Mouse (Mus musculus) stomach, postnatal 0 days (tissue): ENCODE results near the gene Rap1a. TPM values are rescaled to one million over a fixed set of nuclear protein-coding genes. Genes with fewer than 3 reads are reported as not detected.

ENCODE experiments used
- ATAC-seq: fragments of 200-750 bp; cut with Nextera tagmentation; 2 replicates; pipeline ENCODE4 v1.8.0; 2017; ENCODE audit not compliant: low FRiP score, low TSS enrichment
- DNase-seq: peaks from one replicate; pipeline ENCODE4 v3.0.0-alpha.2; 2016; ENCODE audit warnings: low spot score
- H3K27ac ChIP-seq: fragments of 300-500 bp; sonication (generic); replicated peaks from 2 replicates; pipeline ENCODE4 v1.5.1; 2014; ENCODE audit warnings: mild to moderate bottlenecking, control low read depth
- H3K27me3 ChIP-seq: fragments of 300-500 bp; sonication (generic); 2 replicates; pipeline ENCODE4 v1.6.1; 2014; ENCODE audit warnings: low read length; ENCODE audit not compliant: control insufficient read depth, insufficient read depth
- H3K36me3 ChIP-seq: fragments of 300-500 bp; sonication (generic); 2 replicates; pipeline ENCODE4 v1.6.1; 2014; ENCODE audit warnings: low read length, mixed read lengths; ENCODE audit not compliant: control insufficient read depth, insufficient read depth
- H3K4me1 ChIP-seq: fragments of 300-500 bp; sonication (generic); replicated peaks from 2 replicates; pipeline ENCODE4 v1.6.1; 2014; ENCODE audit warnings: antibody characterized with exemption; ENCODE audit not compliant: control insufficient read depth, insufficient read depth
- H3K4me2 ChIP-seq: fragments of 300-500 bp; sonication (generic); replicated peaks from 2 replicates; pipeline ENCODE4 v1.6.1; 2014; ENCODE audit warnings: low read depth, mild to moderate bottlenecking, control low read depth, moderate library complexity
- H3K4me3 ChIP-seq: fragments of 300-500 bp; sonication (generic); 2 replicates; pipeline ENCODE4 v1.5.1; 2014; ENCODE audit warnings: low read depth, low read length, control low read depth
- H3K9ac ChIP-seq: fragments of 300-500 bp; sonication (generic); 2 replicates; pipeline ENCODE4 v1.6.1; 2014; ENCODE audit warnings: mild to moderate bottlenecking, low read length, control low read depth, mixed read lengths
- H3K9me3 ChIP-seq: fragments of 300-500 bp; sonication (generic); 2 replicates; pipeline ENCODE4 v1.6.1; 2016; ENCODE audit warnings: low read length; ENCODE audit not compliant: control insufficient read depth
- CTCF ChIP-seq: IDR thresholded peaks from 2 replicates; pipeline ENCODE4 v1.5.1; 2016; ENCODE audit warnings: antibody characterized with exemption, low read depth, mild to moderate bottlenecking, moderate library complexity
- EP300 ChIP-seq: optimal IDR thresholded peaks from 2 replicates; pipeline ENCODE3; 2016; ENCODE audit warnings: antibody characterized with exemption
- WGBS: fragments of 180-500 bp; shearing (Covaris S2); extraction: QIAGEN DNeasy Blood & Tissue Kit; methylation state at CpG from one replicate; pipeline ENCODE4 v1.1.7; 2014; 5-methylcytosine and 5-hydroxymethylcytosine counted together
- polyA plus RNA-seq: library from polyadenylated mRNA; unstranded; fragments of >200 nt; fragmentation: Nextera tagmentation; extraction: Ambion mirVana; gene quantifications from 2 replicates; pipeline ENCODE4 v1.2.1, GENCODE M21; 2015

Gene Rap1a
- polyA plus RNA-seq, 1 experiment from 2014 or later = 119 TPM

- no peaks in the 10 kb centered on the region for H3K9me3 ChIP-seq
- no peak overlapping the region for H3K4me3 ChIP-seq
- DNase-seq = no peak
- H3K27me3 ChIP-seq = no peaks in the 10 kb centered on the region
- no peaks in the 10 kb centered on the region for H3K4me1 ChIP-seq
- no peak for ATAC-seq
- TF ChIP-seq CTCF (peak; percentile 90), EP300 (no peak)
- no peak overlapping the region for H3K27ac ChIP-seq
- H3K4me2 ChIP-seq = no peak overlapping the region
- H3K9ac ChIP-seq = no peak overlapping the region
- H3K36me3 ChIP-seq = no peaks in the 10 kb centered on the region
- 8% methylated on average over 1 of the region's 1 CpGs for WGBS
Observed at GRCm38 (mm10) chr3:105726037-105726436, 75.1 kb downstream of the Rap1a start.

GRCm38 (mm10) chr3:105722510-105722909 lies 78.6 kb downstream of the Rap1a start:
- no peaks in the 10 kb centered on the region for H3K9me3 ChIP-seq
- 74% methylated on average over 3 of the region's 3 CpGs for WGBS
- H3K9ac ChIP-seq = no peak overlapping the region
- no peak overlapping the region for H3K4me2 ChIP-seq
- H3K27ac ChIP-seq = no peak overlapping the region
- no peak for TF ChIP-seq EP300
- no peak for TF ChIP-seq CTCF
- DNase-seq (no peak), ATAC-seq (no peak)
- H3K4me1 ChIP-seq = no peaks in the 10 kb centered on the region
- H3K27me3 ChIP-seq = no peaks in the 10 kb centered on the region
- H3K4me3 ChIP-seq = no peak overlapping the region
- H3K36me3 ChIP-seq = no peaks in the 10 kb centered on the region

- H3K9me3 ChIP-seq = no peaks in the 10 kb centered on the region
- no peak overlapping the region for H3K4me2 ChIP-seq
- H3K4me3 ChIP-seq = no peak overlapping the region
- H3K27ac ChIP-seq = no peak overlapping the region
- WGBS = 75% methylated on average over 2 of the region's 2 CpGs
- DNase-seq = no peak
- ATAC-seq = peak; percentile 14; the same call in 1 of the 2 replicates
- no peak overlapping the region for H3K9ac ChIP-seq
- H3K4me1 ChIP-seq = no peaks in the 10 kb centered on the region
- TF ChIP-seq EP300 (no peak), CTCF (no peak)
- H3K36me3 ChIP-seq = no peaks in the 10 kb centered on the region
- no peaks in the 10 kb centered on the region for H3K27me3 ChIP-seq
Observed at GRCm38 (mm10) chr3:105721681-105722201, 79.4 kb downstream of the Rap1a start.

GRCm38 (mm10) chr3:105720514-105720913 lies 80.6 kb downstream of the Rap1a start:
- TF ChIP-seq CTCF (no peak), EP300 (no peak)
- no peak overlapping the region for H3K27ac ChIP-seq
- WGBS = 56% methylated on average over 4 of the region's 4 CpGs
- no peaks in the 10 kb centered on the region for H3K36me3 ChIP-seq
- no peak overlapping the region for H3K4me2 ChIP-seq
- no peak overlapping the region for H3K4me3 ChIP-seq
- DNase-seq (no peak), ATAC-seq (no peak)
- H3K9ac ChIP-seq = no peak overlapping the region
- H3K9me3 ChIP-seq = no peaks in the 10 kb centered on the region
- no peaks in the 10 kb centered on the region for H3K27me3 ChIP-seq
- H3K4me1 ChIP-seq = no peaks in the 10 kb centered on the region

GRCm38 (mm10) chr3:105719979-105720378 lies 81.2 kb downstream of the Rap1a start:
- Histone ChIP-seq H3K9me3 (no peaks in the 10 kb centered on the region), H3K27ac (no peak overlapping the region), H3K4me3 (no peak overlapping the region), H3K4me2 (no peak overlapping the region), H3K27me3 (no peaks in the 10 kb centered on the region), H3K36me3 (no peaks in the 10 kb centered on the region), H3K9ac (no peak overlapping the region), H3K4me1 (no peaks in the 10 kb centered on the region)
- DNase-seq (no peak), ATAC-seq (no peak)
- WGBS = 63% methylated on average over 4 of the region's 4 CpGs
- TF ChIP-seq EP300 (no peak), CTCF (no peak)

GRCm38 (mm10) chr3:105718746-105719145 lies 82.4 kb downstream of the Rap1a start:
- ATAC-seq = no peak
- 41% methylated on average over 4 of the region's 4 CpGs for WGBS

More at GRCm38 (mm10) chr3:105718746-105719145, 82.4 kb downstream of the Rap1a start:
- TF ChIP-seq CTCF = peak; percentile 35; the same call in 1 of the 2 replicates
- no peak for TF ChIP-seq EP300
- no peak overlapping the region for H3K4me2 ChIP-seq
- no peak overlapping the region for H3K9ac ChIP-seq
- no peaks in the 10 kb centered on the region for H3K9me3 ChIP-seq
- no peak for DNase-seq
- no peak overlapping the region for H3K27ac ChIP-seq
- H3K36me3 ChIP-seq = no peaks in the 10 kb centered on the region
- no peaks in the 10 kb centered on the region for H3K27me3 ChIP-seq
- H3K4me3 ChIP-seq = no peak overlapping the region
- H3K4me1 ChIP-seq = no peaks in the 10 kb centered on the region
